Mouse (Mus musculus) liver, embryonic 14.5 days (tissue): ENCODE measurements around the gene Gpr146. TPM values are rescaled to one million over a fixed set of nuclear protein-coding genes. Genes with fewer than 3 reads are reported as not detected.

ENCODE experiments used
- ATAC-seq: fragments of 200-750 bp; cut with Nextera tagmentation; 2 replicates; pipeline ENCODE4 v1.8.0; 2017; ENCODE audit warnings: moderate number of reproducible peaks, mild to moderate bottlenecking, moderate library complexity; ENCODE audit not compliant: insufficient read depth
- DNase-seq, 3 experiments: peaks; one replicate each; pipeline ENCODE4 v3.0.0-alpha.2; 2012 to 2013; ENCODE audit warnings: low read depth in 3 of 3, low spot score in 3 of 3
- H3K27ac ChIP-seq: fragments of 300-500 bp; sonication (generic); 2 replicates; pipeline ENCODE4 v1.5.1; 2014; ENCODE audit warnings: moderate library complexity, mild to moderate bottlenecking, control low read depth, inconsistent platforms
- H3K27me3 ChIP-seq: fragments of 300-500 bp; sonication (generic); 2 replicates; pipeline ENCODE4 v1.6.1; 2014; ENCODE audit warnings: mild to moderate bottlenecking, low read length, moderate library complexity; ENCODE audit not compliant: control insufficient read depth, insufficient read depth
- H3K36me3 ChIP-seq: fragments of 300-500 bp; sonication (generic); replicated peaks from 2 replicates; pipeline ENCODE4 v1.6.1; 2014; ENCODE audit warnings: low read depth; ENCODE audit not compliant: control insufficient read depth, insufficient read depth
- H3K4me1 ChIP-seq, 2 experiments: fragments of 200-500 bp in 1 of 2; fragments of 300-500 bp in 1 of 2; sonication (generic) in 1 of 2; replicated peaks; 2 replicates each; pipeline ENCODE4 v1.6.1; 2012 to 2014; ENCODE audit warnings: antibody characterized with exemption in 1 of 2, inconsistent platforms in 1 of 2, low read length in 1 of 2; ENCODE audit not compliant: control insufficient read depth in 2 of 2, insufficient read depth in 2 of 2
- H3K4me2 ChIP-seq: fragments of 300-500 bp; sonication (generic); 2 replicates; pipeline ENCODE4 v1.6.1; 2014; ENCODE audit warnings: low read depth, mild to moderate bottlenecking, control low read depth, moderate library complexity
- H3K4me3 ChIP-seq, 2 experiments: fragments of 200-500 bp in 1 of 2; fragments of 300-500 bp in 1 of 2; sonication (generic) in 1 of 2; 2 replicates each; pipeline ENCODE4 v1.5.1; 2012 to 2014; ENCODE audit warnings: low read depth in 2 of 2, low read length in 2 of 2, mild to moderate bottlenecking in 2 of 2, control low read depth in 1 of 2, inconsistent platforms in 1 of 2, moderate library complexity in 1 of 2; ENCODE audit not compliant: insufficient read depth in 1 of 2
- H3K9ac ChIP-seq: fragments of 300-500 bp; sonication (generic); replicated peaks from 2 replicates; pipeline ENCODE4 v1.6.1; 2014; ENCODE audit warnings: mild to moderate bottlenecking, control low read depth, moderate library complexity
- H3K9me3 ChIP-seq: fragments of 300-500 bp; sonication (generic); 2 replicates; pipeline ENCODE4 v1.6.1; 2016; ENCODE audit warnings: low read length, mixed read lengths; ENCODE audit not compliant: control insufficient read depth
- CTCF ChIP-seq: IDR thresholded peaks from 2 replicates; pipeline ENCODE4 v1.5.1; 2016; ENCODE audit warnings: antibody characterized with exemption, low read depth, control low read depth
- EP300 ChIP-seq: IDR thresholded peaks from 2 replicates; pipeline ENCODE4 v1.6.1; 2016; ENCODE audit warnings: antibody characterized with exemption, low read depth
- WGBS: fragments of 180-500 bp; shearing (Covaris S2); extraction: QIAGEN DNeasy Blood & Tissue Kit; methylation state at CpG from one replicate; pipeline ENCODE4 v1.1.7; 2014; ENCODE audit not compliant: insufficient replicate concordance; 5-methylcytosine and 5-hydroxymethylcytosine counted together
- polyA plus RNA-seq, 2 experiments: library from polyadenylated mRNA; depleted of rRNA in 1 of 2; stranded (reverse) in 1 of 2; unstranded in 1 of 2; fragments of >200 nt; fragmentation: Nextera tagmentation in 1 of 2; extraction: Ambion mirVana in 1 of 2; gene quantifications; 2 replicates each; pipeline versions ENCODE4 v1.2.1 to v1.2.3; 2012 to 2014

The Gpr146 gene
- polyA plus RNA-seq, 2 experiments, result 14.6 to 18.4 TPM

- H3K27ac ChIP-seq, result no peak overlapping the region
- DNase-seq, result no peak
- H3K4me1 ChIP-seq, result peaks cover 0 to 2% of the 10 kb centered on the region in 2 experiments; a peak in 1 of 4 replicates
- no peak for ATAC-seq
- no peak overlapping the region for H3K9ac ChIP-seq
- no peak overlapping the region for H3K4me3 ChIP-seq
- H3K27me3 ChIP-seq, result no peaks in the 10 kb centered on the region
- H3K9me3 ChIP-seq, result no peaks in the 10 kb centered on the region
- 79% methylated on average over 11 of the region's 11 CpGs for WGBS
- no peak for TF ChIP-seq EP300
- TF ChIP-seq CTCF, result no peak
- H3K36me3 ChIP-seq, result peaks cover 29% of the 10 kb centered on the region
- no peak overlapping the region for H3K4me2 ChIP-seq
These were observed 38.6 kb upstream of the Gpr146 start for GRCm38 (mm10) chr5:139338891-139339290.

DNA sequence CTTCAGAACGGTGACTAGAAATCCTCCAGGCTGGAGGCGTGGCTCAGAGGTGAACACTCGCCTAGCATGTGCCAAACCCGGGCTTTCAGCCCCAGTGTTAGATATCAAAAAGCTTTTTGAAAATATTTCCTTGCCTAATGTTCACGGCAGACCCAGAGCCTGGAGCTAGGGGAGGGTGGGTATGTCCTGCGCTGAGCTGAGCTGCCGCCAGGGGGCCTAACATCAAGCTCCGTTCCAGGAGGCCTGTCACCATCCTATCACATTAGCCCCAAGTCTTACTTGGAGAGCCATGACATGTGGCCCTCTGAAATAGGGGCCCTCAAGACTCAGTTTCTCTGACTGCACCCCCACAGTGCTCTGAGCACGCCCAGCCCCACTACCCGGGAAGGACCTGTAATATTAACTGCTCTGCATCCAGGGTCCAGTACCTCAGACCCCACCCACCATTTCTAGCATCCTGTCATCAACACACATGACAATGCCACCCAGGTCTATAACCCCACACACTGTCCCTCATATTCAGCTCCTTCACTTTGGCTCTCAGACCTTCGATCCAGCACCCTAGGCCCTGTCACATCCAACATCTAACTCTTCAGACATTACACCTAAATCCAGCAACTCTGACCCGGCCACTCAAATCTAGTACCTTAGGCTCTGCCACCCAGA is 33.3 kb upstream of the Gpr146 start:
- Histone ChIP-seq H3K27me3 (no peaks in the 10 kb centered on the region), H3K27ac (peak overlapping the region; percentile 18), H3K4me3 (peak overlapping the region; percentile 78 to 93), H3K36me3 (peaks cover 19% of the 10 kb centered on the region), H3K4me2 (peak overlapping the region; percentile 85), H3K9ac (peak overlapping the region; percentile 86), H3K9me3 (no peaks in the 10 kb centered on the region), H3K4me1 (peaks cover 7 to 17% of the 10 kb centered on the region in 2 experiments)
- ATAC-seq (peak; percentile 73), DNase-seq (peak; percentile 65 to 73 (median 70))
- TF ChIP-seq EP300, result no peak
- peak; percentile 97 for TF ChIP-seq CTCF
- 5% methylated on average over 12 of the region's 12 CpGs for WGBS

- WGBS, result under 1% methylated on average over 33 of the region's 33 CpGs
- H3K4me2 ChIP-seq, result peak overlapping the region; percentile 85
These were observed 32.7 kb upstream of the Gpr146 start for GRCm38 (mm10) chr5:139344687-139345363.

DNA sequence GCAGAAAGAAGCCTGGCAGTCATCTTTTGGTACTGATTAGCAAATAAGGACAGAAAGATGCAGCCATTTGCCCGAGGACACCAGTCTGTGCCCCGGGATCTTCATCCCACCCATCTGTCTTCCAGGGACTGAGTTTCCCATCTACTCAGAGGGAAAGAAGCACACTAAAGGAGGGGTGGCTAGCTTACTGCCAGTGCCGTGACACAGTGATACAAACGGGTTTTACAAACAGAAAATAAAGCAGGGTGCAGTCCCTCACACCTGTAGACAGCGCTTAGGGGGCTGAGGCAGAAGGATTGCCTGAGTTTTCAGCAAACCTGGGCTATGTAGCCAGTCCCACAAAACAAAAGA is 32.2 kb upstream of the Gpr146 start:
- ATAC-seq (peak; percentile 18), DNase-seq (no peak)
- Histone ChIP-seq H3K27me3 (no peaks in the 10 kb centered on the region), H3K27ac (peak overlapping the region; percentile 49), H3K36me3 (peaks cover 13% of the 10 kb centered on the region), H3K4me2 (peak overlapping the region; percentile 85), H3K4me3 (peak overlapping the region; percentile 25 to 78), H3K9me3 (no peaks in the 10 kb centered on the region), H3K4me1 (peaks cover 17 to 28% of the 10 kb centered on the region in 2 experiments), H3K9ac (peak overlapping the region; percentile 42)
- 8% methylated on average over 5 of the region's 5 CpGs for WGBS
- TF ChIP-seq CTCF, result no peak
- TF ChIP-seq EP300, result no peak

More at GRCm38 (mm10) chr5:139344687-139345363, 32.7 kb upstream of the Gpr146 start:
- DNase-seq (peak; percentile 86 to 89 (median 88)), ATAC-seq (peak; percentile 89)
- Histone ChIP-seq H3K9me3 (no peaks in the 10 kb centered on the region), H3K27ac (peak overlapping the region; percentile 50), H3K36me3 (peaks cover 15% of the 10 kb centered on the region), H3K9ac (peak overlapping the region; percentile 86), H3K27me3 (no peaks in the 10 kb centered on the region), H3K4me3 (peak overlapping the region; percentile 78 to 93), H3K4me1 (peaks cover 13 to 23% of the 10 kb centered on the region in 2 experiments)
- TF ChIP-seq EP300, result no peak
- TF ChIP-seq CTCF, result no peak

- no peaks in the 10 kb centered on the region for H3K27me3 ChIP-seq
- no peak overlapping the region for H3K4me2 ChIP-seq
- no peak for TF ChIP-seq EP300
- no peak for TF ChIP-seq CTCF
- no peak overlapping the region for H3K4me3 ChIP-seq
- no peak overlapping the region for H3K9ac ChIP-seq
- no peaks in the 10 kb centered on the region for H3K9me3 ChIP-seq
- peaks cover 26 to 40% of the 10 kb centered on the region in 2 experiments for H3K4me1 ChIP-seq
- DNase-seq (no peak), ATAC-seq (no peak)
- H3K36me3 ChIP-seq, result peaks cover 6% of the 10 kb centered on the region
- 57% methylated on average over 1 of the region's 1 CpGs for WGBS
- H3K27ac ChIP-seq, result no peak overlapping the region
These were observed 30.3 kb upstream of the Gpr146 start for GRCm38 (mm10) chr5:139347225-139347624.
